Mouse (Mus musculus) spleen, adult 2 months (tissue): ENCODE measurements at regions not wholly inside any gene's neighbourhood (a gene's known extent, or its start where the extent isn't known, plus 50 kb on each side); places are given as distances from the start of the nearest gene placed in this dataset.

Source experiments
- CTCF ChIP-seq: fragments of 200-500 bp; IDR thresholded peaks from 2 replicates; pipeline ENCODE4 v1.5.1; 2011; ENCODE audit warnings: mild to moderate bottlenecking, inconsistent platforms; ENCODE audit not compliant: insufficient read depth, insufficient read length, insufficient replicate concordance; ENCODE audit errors: extremely low read depth
- POLR2A ChIP-seq: fragments of 200-500 bp; IDR thresholded peaks from 2 replicates; pipeline ENCODE4 v1.6.1; 2011; ENCODE audit warnings: low read depth, low read length, inconsistent platforms

DNA sequence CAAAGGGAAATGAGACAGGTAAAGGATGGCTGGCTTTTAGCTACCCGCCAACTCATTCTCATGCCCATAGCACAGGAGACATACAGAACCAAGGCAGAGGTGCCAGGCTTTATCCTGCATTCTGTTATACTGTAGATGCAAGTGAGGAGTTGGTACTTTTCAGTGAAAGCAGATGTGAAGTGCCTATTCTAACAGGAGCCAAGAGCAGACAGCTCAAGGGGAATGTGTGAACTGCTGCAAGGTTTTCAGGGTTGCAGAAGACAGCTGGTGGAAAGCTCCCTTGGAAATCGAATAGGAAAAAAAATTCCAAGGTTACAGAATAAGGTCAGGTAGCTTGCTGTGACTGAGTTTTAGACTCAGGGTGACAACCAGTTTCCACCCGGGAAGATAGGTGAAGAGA lies 105.7 kb upstream of the Gls start:
- TF ChIP-seq POLR2A: no peak
- no peak for TF ChIP-seq CTCF
